Mouse (Mus musculus) spleen, postnatal 36 days (tissue): ENCODE measurements around the gene Gm45717.
"Not testable (repeated sequence)": the region's sequence is repeated elsewhere in the genome, so short reads cannot be mapped to it uniquely, and the experiment has no call there.

Experiments used
- DNase-seq, 2 experiments: peaks; one replicate each; pipeline ENCODE4 v3.0.0; 2022; ENCODE audit warnings: low spot score in 2 of 2, mixed read lengths in 1 of 2

Gm45717 gene

GRCm38 (mm10) chr7:140968710-140969109, 13.0 kb upstream of the Gm45717 start:
- DNase-seq: not testable (repeated sequence)

GRCm38 (mm10) chr7:140967862-140968591, 12.3 kb upstream of the Gm45717 start:
- DNase-seq: no peak

GRCm38 (mm10) chr7:140966921-140967320, 11.2 kb upstream of the Gm45717 start, which contains the start of gene Ifitm1:
Gene Ifitm1 (plus strand): TSS chr7:140967221.
- DNase-seq: no peak

GRCm38 (mm10) chr7:140962733-140963132, 7.0 kb upstream of the Gm45717 start:
- DNase-seq: no peak

GRCm38 (mm10) chr7:140961416-140961815, 5.7 kb upstream of the Gm45717 start:
- no peak for DNase-seq

GRCm38 (mm10) chr7:140960026-140960425, 4.3 kb upstream of the Gm45717 start:
- no peak for DNase-seq

GRCm38 (mm10) chr7:140959181-140959901, 3.6 kb upstream of the Gm45717 start:
- DNase-seq: no peak

- no peak for DNase-seq
These were observed 776 bp upstream of the Gm45717 start for GRCm38 (mm10) chr7:140956556-140956869.

- DNase-seq: no peak
These were observed 395 bp downstream of the Gm45717 start for GRCm38 (mm10) chr7:140955342-140955741.

GRCm38 (mm10) chr7:140954733-140955071, 1.0 kb downstream of the Gm45717 start:
- no peak for DNase-seq

GRCm38 (mm10) chr7:140953800-140954732, 1.7 kb downstream of the Gm45717 start:
- no peak for DNase-seq

GRCm38 (mm10) chr7:140953133-140953532, 2.6 kb downstream of the Gm45717 start:
- DNase-seq: no peak

GRCm38 (mm10) chr7:140952441-140952840, 3.3 kb downstream of the Gm45717 start:
- no peak for DNase-seq

- DNase-seq: no peak
These were observed 4.0 kb downstream of the Gm45717 start for GRCm38 (mm10) chr7:140951765-140952164.

- no peak for DNase-seq
These were observed 4.7 kb downstream of the Gm45717 start for GRCm38 (mm10) chr7:140951051-140951450.

- DNase-seq: no peak
These were observed 5.8 kb downstream of the Gm45717 start, which contains the start of gene Ifitm5 for GRCm38 (mm10) chr7:140949824-140950530. Gene Ifitm5 (minus strand): TSS chr7:140950291.

- DNase-seq: no peak
These were observed 6.5 kb downstream of the Gm45717 start for GRCm38 (mm10) chr7:140949255-140949654.

GRCm38 (mm10) chr7:140948161-140948560, 7.6 kb downstream of the Gm45717 start:
- no peak for DNase-seq

- DNase-seq: no peak
These were observed 8.8 kb downstream of the Gm45717 start for GRCm38 (mm10) chr7:140946980-140947379.

GRCm38 (mm10) chr7:140946311-140946710, 9.4 kb downstream of the Gm45717 start:
- no peak for DNase-seq

GRCm38 (mm10) chr7:140945247-140945646, 10.5 kb downstream of the Gm45717 start:
- no peak for DNase-seq

- DNase-seq: no peak
These were observed 11.5 kb downstream of the Gm45717 start for GRCm38 (mm10) chr7:140944236-140944635.
